Mouse (Mus musculus) embryo, embryonic 9.5 days (tissue): ENCODE measurements around the gene Eef1g.
A peak's percentile ranks its signal among the peaks of the same experiment; 100 is the strongest.

Experiments
- DNase-seq: peaks from one replicate; pipeline ENCODE4 v3.0.0-alpha.2; 2017; ENCODE audit errors: extremely low spot score

Eef1g gene

GRCm38 (mm10) chr19:9025562-9026257, 58.9 kb downstream of the Eef1g start:
- DNase-seq = no peak

GRCm38 (mm10) chr19:9026634-9027033, 59.8 kb downstream of the Eef1g start:
- no peak for DNase-seq

GRCm38 (mm10) chr19:9027795-9028194, 61.0 kb downstream of the Eef1g start:
- DNase-seq = peak; percentile 23
